Mouse (Mus musculus) granulocyte monocyte progenitor cell, adult 5-6 weeks (primary cell): ENCODE results near the gene Mlf2. TPM values are rescaled to one million over a fixed set of nuclear protein-coding genes. Genes with fewer than 3 reads are reported as not detected.

Experiments used
- ATAC-seq: replicated peaks from 2 replicates; pipeline ENCODE4 v1.8.0; 2016; ENCODE audit warnings: mild to moderate bottlenecking, moderate TSS enrichment, inconsistent platforms; ENCODE audit not compliant: poor library complexity, severe bottlenecking
- total RNA-seq, 2 experiments: library from RNA; stranded (forward) in 1 of 2; stranded (reverse) in 1 of 2; fragments of 200-712, 200-1000 nt in 1 of 2; fragments of >200 nt in 1 of 2; fragmentation: Nextera tagmentation in 1 of 2; gene quantifications; 2 replicates each; pipeline ENCODE4 v1.2.3; 2014 to 2017

The Mlf2 gene
- total RNA-seq, 2 experiments from 2014 or later: 79.7 to 82.4 TPM

DNA sequence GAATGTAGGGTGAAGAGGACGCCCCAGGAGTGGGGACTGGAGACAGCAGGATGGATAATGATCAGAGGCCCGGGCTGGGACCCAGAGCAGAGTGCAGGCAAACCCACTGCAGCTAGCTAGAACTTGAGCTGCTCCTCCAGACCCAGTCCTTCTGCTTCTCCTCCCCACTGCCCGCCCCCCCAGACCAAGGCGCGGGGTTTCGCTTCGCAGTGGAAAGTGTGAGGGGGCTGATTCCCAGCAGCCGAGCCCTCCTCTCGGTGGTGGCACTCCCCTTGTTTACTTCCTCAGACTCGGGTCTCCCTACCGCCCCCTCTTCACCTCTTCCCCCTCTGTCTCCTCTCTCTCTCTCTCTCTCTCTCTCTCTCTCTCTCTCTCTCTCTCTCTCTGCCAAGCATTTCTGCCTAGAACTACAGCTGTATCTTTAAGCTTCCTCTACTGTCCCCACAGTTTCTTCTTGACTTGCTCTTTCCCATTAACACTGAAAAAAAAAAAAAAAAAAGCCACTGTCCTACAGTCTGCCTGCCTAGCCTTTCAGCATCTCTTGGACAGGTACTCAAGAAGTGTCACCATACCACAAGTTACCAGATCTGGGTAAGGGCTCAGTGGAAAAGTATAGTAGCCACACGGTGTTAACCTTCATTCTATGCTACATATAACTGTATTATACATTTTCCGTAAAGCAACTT lies 19.5 kb upstream of the Mlf2 start, which contains the start of gene Lag3:
Lag3 (minus strand) TSS at position 173 of the 686 bp plus-strand sequence.
- ATAC-seq: peak; percentile 58

DNA sequence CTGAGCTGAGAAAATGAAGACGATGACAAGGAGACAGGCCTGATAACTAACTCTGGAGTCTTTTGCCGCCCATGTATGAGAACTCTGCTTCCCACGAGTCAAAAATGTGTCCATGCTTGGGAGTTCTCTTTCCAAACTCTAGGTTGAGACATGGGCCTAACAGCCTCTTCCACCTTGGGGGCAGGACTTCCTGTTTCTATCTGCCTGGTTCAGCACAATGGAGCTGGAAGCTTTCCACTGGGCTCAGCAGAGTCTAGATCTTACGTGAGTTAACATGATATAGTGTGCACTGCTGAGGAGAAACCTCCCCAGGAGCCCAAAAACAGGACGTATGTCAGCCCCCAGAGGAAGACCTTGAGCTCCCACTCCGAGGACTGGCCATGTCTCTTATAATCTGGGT lies 18.0 kb upstream of the Mlf2 start:
- peak; percentile 38 for ATAC-seq

DNA sequence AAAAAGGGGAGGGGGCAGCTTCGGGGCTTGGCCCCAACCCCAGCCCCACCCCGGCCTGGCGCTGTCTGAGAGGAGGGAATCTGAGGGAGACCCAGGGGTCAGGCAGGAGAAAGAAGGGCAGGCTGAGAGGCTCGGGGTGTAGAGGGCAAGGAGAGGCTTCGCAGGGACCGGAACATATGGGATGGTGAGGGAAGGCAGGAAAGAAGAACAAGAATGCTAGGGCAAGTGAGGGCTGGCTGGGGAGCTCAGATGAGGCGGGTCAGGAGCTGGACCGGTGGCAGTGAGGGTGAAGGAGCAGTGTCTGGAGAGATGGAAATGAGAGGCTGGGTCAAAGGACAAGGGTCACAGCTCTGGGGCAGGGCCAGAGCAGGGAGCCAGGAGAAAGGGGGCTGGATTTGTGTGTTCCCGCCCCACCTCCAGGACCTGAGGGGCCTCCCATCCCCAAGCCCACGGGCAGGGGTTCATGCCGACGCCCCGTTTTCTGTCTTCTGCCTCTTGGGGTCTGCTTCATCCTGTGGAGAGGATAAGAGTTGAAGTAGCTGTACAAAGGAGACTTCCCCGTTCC lies 17.4 kb upstream of the Mlf2 start:
- no peak for ATAC-seq

DNA sequence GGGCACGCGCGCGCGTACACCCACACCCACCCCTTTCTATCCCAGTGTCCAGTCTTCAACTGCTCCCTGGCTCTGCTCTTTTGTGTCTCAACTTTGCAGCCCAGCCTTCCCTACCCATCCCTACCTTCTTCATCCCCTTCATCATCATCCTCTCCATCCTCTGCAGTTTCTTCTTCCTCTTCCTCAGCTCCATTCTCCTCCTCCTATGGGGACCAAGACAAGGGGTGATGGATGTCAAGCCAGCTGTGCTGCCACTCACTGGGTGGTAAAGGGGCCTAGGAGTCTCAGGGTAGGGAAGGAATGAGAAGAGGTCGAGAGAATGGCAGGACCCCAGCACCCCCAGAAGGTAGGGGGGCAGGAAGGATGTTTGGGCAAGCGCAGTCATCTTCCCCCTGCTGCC lies 16.7 kb upstream of the Mlf2 start:
- no peak for ATAC-seq

DNA sequence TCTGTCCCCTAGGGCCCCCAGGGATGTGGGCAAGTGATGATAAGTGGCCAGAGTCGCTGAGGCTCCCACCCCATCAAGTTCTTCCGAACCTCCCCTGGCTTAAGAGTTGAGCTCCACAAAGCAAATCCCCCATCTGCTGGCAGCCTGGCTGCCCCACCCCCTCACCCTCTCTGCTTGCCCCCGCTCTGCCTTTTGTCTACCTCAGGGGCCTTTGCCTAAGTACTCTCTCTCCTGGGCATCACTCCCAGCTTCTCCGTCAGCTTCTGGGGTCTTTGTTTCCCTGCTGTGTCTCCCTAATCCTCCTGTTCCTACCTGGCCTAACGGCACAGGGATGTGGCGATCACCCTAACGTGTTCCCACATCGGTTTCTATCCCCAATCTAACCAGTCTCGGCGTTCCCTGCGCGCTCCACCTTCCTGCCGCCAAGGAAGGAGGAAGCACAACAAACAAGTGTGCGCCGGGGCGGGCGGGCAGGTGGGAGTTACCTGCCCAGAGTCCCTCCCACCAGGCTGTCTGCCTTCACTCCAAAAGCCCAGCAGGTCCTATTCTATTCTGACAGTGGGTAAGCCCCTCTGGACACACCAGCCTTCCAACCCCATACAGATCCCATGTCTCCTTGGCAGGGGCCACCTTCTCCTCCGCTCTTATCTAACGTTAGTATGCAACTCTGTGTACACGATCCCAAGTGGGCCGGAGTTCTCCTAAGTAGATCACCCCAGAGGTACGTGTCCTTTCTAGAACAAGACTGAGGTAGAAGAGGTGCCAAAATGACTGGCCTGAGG lies 15.8 kb upstream of the Mlf2 start:
- no peak for ATAC-seq

DNA sequence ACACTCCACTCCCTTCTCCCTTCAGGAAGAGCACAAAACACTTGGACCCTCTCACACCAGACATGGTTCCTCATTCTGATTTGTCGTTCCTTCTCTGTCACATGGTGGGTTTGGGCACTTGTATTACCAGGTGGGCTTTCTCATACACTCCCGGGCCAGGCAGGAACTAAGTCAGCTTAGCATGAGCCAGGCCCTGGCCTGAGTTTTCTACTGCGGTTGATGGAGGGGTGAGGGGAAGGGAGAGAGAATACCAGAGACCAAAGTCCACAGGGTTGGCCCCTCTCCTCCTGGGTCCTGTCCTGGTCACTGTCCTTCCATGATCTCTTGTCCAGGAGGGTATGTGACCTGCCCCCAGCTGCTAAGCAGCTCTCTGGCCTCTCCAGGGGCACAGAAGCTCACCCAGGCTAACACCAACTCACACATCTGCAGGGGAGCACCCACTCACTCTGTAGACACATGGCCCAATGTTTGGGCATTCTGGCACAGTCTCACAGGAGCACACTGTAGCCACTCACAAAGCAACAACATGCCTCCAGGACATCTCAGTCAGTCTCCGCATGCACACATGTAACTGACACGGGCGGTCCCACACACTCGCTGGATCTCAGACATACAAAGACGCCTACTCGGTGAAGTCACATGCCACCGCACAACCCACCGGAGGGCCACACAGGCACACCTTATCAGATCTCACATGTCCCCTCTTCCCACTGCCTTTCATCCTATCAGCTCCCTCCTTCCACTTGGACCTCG lies 15.1 kb upstream of the Mlf2 start:
- ATAC-seq: 0 out of 2 replicates have a peak, but pooled peaks have one; percentile 12

DNA sequence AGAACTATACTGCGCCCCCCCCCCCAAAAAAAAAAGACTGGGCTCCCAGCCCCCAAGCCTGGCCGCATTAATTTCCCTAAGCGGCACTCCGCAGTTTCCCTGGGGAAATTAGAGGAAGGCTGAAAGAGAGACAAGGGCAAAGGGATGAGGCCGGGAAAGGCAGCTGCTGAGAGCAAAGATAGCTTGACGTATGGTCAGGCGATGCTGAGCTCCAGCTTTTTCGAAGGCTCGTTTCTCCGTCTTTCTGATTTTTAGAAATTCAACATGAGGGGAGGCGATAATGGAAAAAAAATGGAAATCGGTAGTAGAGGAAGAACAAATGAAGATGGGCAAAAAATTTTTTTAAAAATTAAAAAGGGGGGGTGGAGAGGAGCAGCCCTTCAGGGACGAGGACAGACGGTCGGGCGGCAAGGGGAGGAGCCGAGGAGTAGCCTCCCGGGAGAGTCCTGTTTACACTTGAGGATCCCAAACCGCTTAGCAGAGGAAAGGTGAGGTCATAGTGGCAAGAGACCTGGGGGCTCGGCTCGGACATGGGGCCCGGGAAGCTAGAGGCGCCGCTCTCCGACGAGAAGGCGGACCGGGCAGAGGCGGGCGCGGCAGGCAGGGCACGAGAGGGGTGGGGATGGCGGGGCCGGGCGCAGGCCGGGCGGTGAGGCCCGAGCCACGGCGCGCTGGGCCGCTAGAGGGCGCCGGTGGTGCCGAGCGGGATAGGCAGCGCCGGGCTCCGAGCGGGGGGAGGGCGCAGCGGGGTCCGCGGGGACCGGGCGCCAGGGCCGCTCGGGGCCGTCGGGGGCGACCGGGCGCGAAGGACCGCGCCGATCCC lies 14.3 kb upstream of the Mlf2 start:
- peak; percentile 68 for ATAC-seq

DNA sequence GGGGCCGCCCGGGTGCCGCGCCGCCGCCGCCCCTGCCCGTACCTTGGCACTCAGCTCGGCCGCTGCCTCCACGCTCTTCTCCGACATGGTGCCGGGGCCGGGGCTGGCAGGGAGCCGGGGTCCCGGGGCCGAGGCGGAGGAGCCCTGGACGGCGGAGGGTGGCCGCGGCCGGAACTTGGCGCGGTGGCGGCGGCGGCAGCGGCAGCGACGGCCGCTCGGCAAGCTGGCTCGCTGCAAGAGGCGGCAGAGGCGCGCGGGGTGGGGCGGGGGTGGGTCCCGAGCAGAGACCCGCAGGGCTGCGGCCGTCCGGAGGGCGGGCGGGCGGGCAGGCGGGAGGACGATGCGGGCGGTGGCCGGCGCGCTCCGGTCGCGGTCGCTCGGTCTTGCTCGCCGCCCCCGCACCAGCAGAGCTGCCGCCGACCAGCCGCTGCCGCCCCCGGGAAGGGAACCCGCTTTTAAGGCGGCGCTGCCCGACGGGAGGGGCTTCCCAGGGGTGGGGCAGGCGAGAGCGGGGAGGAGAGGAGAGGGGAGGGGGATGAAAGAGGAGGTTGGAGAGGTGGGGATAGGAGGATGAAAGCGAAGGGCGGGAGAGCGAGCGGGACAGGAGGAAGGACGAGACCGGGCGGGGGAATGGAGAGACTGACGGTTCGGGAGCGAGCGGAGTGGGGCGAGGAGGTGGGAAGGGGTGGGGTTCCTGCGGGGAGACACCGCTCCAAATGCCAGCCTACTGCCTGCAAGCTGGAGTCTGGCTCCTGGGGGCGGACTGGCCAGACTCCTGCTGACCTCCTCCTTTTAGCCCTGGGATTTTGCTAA lies 13.5 kb upstream of the Mlf2 start:
- ATAC-seq: peak; percentile 13; the same call in 1 of the 2 replicates

DNA sequence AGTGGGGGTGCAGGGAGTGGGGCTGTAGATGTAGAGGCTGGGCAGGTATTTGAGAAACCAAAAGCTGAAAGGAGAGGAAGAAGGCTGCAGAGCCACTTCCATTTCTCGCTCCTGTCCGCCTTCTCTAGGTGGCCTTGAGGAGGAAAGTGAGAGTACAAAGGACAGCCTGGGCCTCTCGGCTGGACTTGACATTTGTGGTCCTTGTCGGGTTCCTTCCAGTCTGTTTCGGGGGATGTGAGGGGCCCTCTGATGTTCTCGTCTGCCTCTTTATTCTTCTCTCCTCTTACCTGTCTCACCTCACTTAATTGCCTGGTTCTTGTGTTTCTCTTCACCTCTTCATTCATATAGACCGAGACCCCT lies 12.9 kb upstream of the Mlf2 start:
- no peak for ATAC-seq

DNA sequence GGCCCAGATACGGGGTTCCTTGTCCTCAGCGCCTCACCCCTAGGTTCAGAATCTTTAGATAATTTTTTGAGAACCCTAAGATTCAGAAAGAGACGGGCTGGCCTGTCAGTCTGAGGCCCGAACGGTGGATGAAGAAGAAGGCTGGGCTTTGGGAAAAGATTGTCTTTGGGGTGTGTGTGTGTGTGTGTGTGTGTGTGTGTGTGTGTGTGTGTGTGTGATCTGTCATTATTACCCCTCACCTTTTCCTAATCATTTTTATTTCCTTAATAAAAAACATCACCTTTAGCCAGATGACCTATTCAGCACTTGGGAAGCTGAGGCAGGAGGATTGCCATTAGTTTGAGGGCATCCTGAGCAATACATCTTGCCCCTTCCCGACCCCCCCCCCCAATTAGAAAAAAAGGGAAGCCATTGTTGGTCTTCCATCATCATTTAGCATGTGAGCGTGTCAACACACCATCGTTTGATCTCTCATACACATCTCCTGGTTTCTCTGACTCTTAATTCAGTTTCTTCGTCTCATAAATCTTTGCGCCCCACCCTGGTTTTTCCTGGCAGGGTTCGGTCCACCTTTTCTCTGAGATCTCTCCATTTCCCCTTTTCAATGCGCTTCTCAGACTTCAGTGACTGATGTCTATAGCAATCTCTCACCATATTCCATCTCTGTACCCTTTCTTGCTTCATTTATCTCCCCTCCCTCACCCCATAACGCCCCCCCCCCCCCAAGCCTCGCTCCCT lies 12.1 kb upstream of the Mlf2 start:
- ATAC-seq: no peak

DNA sequence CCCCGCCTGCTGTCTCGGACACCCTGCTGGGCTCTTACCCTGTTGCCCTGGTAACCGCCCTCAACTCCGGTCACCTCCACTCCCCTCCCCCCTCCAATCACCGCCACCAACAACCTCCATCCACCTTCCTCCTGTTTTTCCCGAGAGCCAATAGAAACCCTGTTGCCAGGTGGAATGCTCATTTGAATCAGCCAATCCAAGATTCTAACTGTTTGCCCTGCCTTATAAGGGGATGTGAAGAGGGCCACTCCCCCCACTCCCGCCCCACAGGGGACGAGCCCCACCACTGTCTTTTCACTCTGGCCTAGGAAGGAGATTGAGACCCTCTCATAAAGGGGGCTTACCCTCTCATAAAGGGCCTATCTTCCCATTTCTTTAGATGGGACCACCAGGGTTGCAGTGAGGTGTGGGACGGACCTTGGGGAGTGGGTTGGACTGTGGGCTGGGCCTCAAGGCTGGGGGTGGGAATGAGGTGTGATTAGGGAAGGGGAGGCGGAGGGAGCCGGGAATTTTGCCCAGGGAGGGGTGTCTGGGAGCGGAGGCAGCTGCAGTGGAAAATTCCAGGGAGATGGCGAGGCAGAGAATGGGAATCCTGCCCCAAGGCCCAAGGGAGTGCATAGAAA lies 11.4 kb upstream of the Mlf2 start, which contains the start of gene Ptms:
Ptms (minus strand) TSS at position 409 of the 623 bp plus-strand sequence.
- ATAC-seq: peak; percentile 28

DNA sequence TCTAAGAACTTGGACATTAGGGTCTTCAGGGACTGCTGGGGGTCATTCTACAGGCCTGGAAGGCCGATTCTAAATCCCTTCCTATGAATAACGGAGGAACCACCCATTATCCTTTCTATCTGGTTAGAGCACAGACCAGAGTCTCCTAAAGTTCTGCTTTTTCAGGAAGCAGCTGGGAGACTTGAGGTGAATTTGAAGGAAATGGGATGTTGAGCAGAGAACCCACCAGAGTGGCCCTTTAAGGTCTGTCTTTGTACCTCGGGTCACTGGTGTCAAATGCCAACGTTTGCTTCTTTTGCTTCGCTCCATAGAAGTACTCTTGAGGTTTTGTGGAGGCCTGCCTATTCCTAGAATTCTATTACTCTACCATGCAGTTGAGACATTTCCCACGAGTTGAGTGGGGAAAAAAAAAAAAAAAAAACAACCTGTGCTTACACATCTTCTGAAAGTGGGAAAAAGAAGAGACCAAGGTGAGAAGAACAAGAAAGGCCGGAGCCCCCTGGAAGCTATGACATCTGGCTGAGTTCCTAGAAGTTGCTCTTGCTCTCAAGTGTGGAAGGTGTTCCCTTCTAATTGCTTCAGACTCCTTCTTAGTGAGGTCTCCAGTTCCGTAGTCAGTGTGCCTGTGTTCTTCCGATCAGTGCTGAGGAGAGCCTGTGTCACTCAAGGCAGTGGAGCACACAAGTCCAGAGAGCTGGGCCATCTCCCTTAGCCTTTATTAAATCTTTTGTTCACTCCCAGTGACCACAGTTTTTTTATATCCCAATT lies 10.7 kb upstream of the Mlf2 start:
- no peak for ATAC-seq

DNA sequence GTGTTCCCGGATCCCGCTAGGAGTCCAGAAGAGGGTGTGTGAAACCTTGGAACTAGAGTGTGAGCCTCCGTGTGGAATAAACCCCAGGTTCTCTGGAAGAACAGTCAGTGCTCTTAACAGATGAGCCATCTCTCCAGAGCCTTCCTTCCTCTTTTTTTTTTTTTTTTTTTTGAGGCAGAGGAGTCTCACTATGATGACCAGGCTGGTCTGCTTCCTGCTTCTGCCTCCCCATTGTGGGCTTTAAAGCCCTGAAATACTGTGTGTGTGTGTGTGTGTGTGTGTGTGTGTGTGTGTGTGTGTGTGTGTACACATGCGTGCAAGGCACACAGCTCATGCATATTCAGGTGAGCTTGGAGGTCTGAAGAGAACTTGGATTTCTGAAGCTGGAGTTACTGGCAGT lies 9.6 kb upstream of the Mlf2 start:
- ATAC-seq: peak; percentile 65

DNA sequence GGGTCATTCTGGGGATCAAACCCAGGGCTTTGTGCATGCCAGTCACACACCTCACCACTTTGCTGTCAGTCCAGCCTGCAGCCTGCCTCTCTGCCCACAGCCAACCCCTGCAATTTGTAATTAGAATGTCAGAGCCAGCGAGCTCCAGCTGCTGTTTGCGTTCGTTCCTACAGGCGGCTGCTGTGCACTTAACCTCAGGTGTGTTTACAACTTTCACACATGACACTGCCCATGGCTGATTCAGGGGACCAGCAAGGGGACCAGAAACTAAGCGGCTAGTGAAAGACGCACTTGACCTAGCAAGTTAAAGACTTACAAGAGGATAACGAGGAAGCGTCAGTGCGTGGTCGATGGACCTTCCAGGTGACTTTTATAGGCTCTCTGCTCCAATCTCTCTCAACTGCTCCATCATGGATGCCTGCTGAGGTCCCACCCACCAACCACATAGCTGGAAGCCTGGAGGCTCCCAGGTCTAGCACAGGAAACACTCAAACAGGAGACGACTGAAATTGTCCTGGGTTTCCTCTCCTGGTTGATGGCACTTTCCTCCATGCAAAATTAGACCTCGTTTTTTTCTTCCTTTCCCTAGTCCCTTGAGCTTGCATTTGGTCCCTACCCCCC lies 5.9 kb upstream of the Mlf2 start:
- no peak for ATAC-seq

DNA sequence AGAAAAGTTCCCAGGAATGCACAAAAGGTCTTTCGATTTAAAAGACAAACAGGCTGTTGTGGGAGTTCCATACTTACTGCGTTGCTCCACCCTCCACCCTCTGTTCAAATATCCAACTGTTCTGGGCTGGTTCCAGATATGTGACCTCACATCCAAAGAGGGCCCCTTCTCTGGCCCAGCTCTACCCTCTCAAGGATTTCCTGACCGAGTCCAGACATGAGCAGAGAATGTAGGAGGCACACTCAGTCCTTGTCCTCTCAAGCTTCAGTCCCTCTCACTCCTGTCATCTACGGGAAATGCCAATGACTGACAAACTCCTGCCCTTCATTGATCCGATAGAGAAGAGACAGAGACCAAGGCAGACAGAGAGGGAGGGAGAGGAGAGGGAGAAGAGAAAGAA lies 5.2 kb upstream of the Mlf2 start:
- ATAC-seq: no peak

DNA sequence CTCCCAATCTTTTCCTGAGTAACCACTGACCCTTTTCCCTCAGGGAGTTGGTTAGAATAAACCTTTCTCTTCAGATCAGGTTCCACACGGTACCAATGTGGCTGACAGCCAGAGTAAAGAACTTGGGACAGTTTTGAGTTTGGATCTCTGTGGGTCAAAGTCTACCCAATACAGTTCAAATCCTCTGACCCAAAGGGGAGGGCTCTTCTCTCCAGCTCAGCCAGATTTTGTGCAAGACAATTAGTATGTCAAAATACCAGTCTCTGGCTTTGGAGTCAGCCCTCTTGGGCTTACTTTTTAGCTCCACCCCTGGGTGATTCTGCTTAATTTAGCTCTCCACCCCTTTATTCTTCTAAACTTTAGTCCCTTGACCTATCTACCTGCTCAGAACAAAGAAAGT lies 955 bp upstream of the Mlf2 start:
- ATAC-seq: no peak
